Mouse (Mus musculus): ENCODE measurements around the gene Mov10.
"Not testable (repeated sequence)": the region's sequence is repeated elsewhere in the genome, so short reads cannot be mapped to it uniquely, and the experiment has no call there.

The Mov10 gene

DNA sequence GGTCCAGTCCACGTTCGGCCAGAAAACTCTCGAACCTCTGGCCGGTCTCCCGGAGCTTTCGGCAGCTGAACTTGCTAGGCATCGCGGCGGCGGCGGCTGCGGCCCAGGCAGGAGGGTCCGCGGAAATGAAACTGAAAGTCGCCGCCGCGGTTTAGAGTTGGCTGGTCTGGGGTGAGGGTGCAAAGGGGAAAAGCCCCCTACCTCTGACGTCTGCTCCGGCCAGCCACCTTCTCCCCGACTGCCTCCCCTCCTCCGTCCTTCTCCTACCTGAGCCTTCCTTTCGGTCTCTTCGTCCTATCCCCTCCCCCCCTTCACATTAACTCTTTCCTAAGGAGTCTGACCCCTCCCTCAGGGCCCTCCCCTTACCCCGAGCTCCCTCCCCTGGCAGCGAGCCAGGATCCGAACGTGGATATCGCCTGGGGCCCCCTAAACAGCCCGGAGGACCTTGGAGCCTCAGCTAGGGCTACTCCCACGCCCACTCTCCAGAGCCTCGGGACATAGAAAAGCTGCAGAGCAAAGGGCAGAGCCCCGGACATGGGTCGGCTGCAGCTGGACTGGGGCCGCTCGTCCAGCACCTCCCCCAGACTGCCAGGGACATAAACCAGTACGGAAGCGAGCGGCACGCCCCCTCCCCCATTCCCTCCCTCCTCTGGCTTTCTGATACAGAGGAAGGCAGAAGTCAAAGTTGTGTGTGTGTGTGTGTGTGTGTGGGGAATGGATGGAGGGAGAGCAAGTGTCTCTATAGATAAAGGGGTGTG is at the start of gene Mov10:
Mov10 (minus strand) TSS at position 573 of the 758 bp plus-strand sequence.
- peak; percentile 81 for DNase-seq

DNA sequence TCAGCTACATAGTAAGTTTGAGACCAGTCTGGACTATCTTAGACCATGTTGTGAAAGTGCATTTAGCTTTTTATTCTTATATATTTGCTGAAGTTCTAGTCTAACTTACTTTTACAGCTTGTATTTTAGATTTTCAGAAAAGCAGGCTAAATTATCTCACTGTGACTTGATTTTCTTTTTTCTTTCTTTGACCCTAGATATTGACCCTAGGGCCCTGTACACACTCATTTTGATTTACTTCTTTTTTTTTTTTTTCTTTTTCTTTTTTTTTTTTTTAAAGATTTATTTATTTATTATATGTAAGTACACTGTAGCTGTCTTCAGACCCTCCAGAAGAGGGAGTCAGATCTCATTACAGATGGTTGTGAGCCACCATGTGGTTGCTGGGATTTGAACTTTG is 48.3 kb upstream of the Mov10 start:
- not testable (repeated sequence) for DNase-seq

- no peak for DNase-seq
Observed at GRCm38 (mm10) chr3:104865341-104865788, 47.0 kb upstream of the Mov10 start.

- peak; percentile 84 for DNase-seq
Observed at GRCm38 (mm10) chr3:104864651-104865340, 46.4 kb upstream of the Mov10 start.

DNA sequence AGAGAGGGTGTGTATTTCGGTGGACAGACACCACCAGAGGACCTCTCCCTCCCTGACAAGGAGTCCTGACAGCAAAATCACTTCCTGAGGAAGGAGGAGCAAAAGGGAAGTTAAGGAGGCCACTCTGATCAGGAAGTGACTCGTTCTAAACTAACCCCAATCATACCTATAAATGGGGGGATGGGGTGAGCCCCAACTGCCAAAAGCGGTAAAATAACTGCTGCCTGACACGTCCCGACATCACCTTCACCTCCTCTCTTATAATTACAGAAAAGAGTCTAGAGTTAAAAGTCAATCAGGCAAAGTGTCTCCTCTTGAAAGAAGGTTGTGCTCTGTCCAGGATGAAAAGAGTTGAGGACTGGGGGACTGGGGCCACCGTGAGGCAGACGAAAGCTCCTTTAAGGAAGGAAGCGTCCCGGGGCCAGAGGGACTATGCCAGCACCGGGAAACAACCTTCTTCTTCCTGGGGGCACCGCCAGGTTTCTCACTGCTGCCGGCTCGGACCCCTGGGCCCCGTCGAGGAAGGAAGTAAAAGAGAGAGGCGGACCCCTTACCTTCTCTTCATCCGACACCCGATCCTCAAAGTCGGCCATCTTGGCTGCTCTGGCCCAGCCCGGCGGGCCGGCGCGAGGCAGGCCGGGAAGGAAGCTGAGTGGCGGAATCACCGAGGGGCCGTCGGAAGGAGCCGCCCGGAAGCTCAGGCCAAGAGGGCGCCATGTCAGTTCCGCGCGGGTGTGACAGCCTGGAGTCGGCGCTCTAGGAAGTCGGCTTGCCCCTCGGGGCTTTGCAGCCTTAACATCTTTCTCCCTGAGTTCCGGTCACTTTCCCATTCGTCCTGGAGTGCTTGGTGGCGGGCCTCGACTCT is 45.7 kb upstream of the Mov10 start, which contains the start of the genes St7l and Capza1:
St7l (plus strand) TSS at position 220 of the 865 bp plus-strand sequence.
Capza1 (minus strand) TSS at position 720 of the 865 bp plus-strand sequence.
- peak; percentile 91 for DNase-seq

DNA sequence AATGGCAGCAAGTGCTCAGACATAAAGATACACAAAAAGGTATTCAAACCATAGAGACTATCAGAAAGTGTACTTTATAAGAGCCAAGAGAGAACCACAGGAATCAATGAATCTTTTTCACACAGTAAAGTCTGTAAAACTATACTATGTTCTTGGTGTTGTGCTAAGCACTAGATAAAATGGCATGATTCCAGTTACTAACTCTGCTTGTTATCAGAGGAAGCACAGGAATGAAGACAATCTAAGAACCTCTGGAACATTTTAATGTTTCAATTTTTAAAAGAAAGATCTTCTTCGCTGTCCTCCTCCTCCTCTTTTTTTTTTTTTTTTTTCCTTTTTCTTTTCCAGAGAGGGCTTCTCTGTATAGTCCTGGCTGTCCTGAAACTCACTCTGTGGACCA is 40.2 kb upstream of the Mov10 start:
- DNase-seq = no peak

DNA sequence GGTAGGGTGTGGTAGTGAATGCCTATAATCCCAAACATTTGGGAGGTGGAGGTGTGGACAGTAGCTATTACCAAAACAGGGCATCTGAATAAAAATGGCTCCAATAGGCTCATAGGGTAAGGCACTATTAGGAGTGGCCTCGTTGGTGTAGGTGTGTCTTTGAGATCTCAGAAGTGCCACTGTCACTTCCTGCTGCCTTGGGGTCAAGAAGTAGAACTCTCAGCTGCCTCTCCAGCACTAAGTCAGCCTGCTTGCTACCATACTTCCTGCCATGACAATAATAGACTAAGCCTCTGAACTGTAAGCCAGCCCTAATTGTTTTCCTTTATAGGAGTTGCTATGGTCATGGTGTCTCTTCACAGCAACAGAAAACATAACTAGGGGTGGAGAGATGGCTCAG is 37.7 kb upstream of the Mov10 start:
- DNase-seq = peak; percentile 10

GRCm38 (mm10) chr3:104854866-104855265 is 36.5 kb upstream of the Mov10 start:
- DNase-seq = no peak

DNA sequence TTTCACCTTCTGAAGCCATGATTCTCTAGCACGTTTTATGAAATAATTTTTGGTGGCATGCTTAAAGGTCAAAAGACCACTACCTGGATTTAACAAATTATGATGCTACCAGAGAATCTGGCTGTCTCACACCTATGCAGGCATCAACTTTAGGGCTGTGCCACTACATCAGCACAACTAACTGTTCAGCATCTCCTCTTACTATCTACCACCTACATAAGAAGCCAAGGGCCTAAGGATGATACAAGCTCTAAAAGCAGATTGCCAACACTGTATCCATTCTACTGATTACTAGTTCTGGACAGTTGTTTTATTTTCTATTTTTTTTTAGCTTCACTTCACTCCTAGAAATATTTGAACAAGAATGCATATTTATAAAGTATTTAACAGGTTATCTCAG is 36.1 kb upstream of the Mov10 start:
- DNase-seq = no peak

- DNase-seq = no peak
Observed at GRCm38 (mm10) chr3:104846601-104847000, 28.2 kb upstream of the Mov10 start.

GRCm38 (mm10) chr3:104841049-104841448 is 22.7 kb upstream of the Mov10 start:
- DNase-seq = no peak

DNA sequence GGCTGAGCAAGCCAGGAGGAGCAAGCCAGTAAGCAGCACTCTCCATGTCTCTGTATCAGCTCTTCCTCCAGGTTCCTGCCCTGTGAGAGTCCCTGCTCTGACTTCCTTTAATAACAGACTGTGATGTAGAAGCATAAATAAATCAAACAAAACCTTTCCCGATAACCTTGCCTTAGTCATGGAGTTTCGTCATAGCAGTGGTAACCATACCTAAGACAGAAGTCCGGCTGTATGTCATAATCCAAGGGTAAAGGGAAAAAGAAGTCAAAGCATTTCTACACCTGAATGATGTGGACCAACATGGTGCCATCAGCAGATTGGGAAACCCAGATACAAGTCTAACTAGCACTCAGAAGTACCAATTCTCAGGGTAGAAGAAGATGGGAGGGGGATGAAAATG is 17.4 kb upstream of the Mov10 start:
- DNase-seq = no peak

DNA sequence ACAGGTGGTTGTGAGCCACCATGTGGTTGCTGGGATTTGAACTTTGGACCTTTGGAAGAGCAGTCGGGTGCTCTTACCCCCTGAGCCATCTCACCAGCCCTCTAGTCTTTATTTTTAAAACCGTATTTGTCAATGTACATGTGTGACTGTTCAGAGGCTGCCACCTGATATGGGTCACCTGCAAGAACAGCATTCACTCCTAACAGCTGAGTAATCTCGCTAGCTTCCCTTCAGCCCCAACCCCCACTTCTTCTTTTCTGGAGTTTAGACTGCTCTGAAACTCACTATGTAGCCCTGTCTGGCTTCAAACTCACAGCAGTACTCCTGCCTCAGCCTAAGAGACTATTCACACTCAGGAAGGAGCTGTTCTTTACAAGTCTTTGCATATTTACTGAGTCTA is 4.0 kb upstream of the Mov10 start:
- no peak for DNase-seq

- no peak for DNase-seq
Observed at GRCm38 (mm10) chr3:104820426-104820825, 2.1 kb upstream of the Mov10 start.

- no peak for DNase-seq
Observed at GRCm38 (mm10) chr3:104818749-104819134, 379 bp upstream of the Mov10 start.

DNA sequence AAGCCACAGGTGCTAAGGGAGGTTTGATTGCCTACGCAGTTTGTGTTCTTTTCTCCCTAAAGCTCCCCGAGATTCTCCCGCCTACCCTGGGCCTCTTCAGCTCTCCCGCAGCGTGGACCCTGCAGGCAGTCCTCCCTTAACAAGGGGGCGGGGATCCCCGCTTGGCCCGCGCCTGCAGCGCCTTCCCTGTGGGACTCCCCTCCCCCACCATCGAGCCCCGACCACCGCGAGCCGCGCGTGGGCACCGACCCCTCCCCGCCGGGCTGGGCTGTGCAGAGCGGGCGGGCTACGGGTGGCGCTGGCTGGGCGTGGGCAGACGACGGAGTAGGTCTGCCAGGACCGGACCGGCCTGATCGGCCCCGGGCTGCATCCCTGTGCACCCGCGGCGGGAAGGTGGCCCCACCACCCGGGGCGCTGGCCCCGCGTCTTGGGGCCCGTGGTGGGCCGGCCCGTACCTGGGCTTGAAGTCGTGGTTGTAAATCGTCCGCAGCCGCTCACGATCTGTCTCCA is 827 bp downstream of the Mov10 start:
- DNase-seq = peak; percentile 77

GRCm38 (mm10) chr3:104816130-104816529 is 2.2 kb downstream of the Mov10 start:
- DNase-seq = no peak

- no peak for DNase-seq
Observed at GRCm38 (mm10) chr3:104815346-104815745, 3.0 kb downstream of the Mov10 start.

DNA sequence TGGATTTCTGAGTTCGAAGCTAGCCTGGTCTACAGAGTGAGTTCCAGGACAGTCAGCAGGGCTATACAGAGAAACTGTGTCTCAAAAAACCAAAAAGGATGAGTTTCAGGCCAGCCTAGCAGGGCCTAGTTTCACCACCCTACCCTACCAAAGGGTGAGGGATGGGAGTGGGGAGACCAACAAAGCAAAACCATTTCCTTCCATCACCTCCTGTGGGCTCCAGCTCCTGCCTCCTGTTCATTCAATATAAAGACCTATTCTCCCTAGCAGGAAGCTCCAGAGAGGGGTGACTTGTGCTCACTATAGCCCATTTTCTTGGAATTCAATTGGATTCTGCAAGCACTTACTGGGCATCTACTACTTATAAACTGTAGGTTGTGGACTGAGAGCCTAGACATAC is 3.6 kb downstream of the Mov10 start:
- DNase-seq = no peak

DNA sequence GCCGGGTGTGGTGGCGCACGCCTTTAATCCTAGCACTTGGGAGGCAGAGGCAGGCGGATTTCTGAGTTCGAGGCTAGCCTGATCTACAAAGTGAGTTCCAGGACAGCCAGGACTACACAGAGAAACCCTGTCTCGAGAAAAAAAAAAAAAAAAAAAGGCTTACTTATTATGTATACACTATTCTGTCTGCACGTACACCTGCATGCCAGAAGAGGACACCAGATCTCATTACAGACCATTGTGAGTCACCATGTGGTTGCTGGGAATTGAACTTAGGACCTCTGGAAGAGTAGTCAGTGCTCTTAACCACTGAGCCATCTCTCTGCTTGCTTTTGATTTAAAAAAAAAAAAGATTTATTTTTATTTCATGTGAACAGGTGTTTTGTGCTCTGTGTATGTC is 5.1 kb downstream of the Mov10 start:
- not testable (repeated sequence) for DNase-seq

- no peak for DNase-seq
Observed at GRCm38 (mm10) chr3:104812254-104812653, 6.1 kb downstream of the Mov10 start.

DNA sequence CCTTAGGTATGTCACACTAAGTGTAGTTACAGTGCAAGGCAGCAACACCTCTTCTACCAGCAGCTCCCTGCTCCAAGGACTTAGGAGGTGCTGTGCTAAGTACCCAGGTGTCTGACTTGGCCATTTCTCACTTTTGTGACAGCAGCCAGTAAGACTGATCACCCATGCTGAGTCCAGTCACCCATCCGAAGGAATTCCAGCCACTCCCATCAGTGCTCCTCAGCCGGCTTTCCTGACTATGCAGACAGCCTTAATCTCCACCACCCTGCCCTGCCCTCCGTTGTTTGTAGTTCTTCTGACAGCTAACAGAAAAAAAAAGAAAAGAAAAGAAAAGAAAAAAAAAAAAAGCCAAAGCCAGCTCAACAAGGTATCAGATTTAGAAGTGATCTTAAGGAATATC is 6.6 kb downstream of the Mov10 start:
- DNase-seq = no peak

GRCm38 (mm10) chr3:104805539-104805938 is 12.8 kb downstream of the Mov10 start:
- no peak for DNase-seq

Measured in thymus, postnatal 14 days (tissue).